Mouse (Mus musculus) c-Kit-positive CD71-positive TER-119-positive erythroid progenitor cells, embryonic 14.5 days (primary cell): Measurements from ENCODE around the gene Slfn9.
"Not testable (repeated sequence)": the region's sequence is repeated elsewhere in the genome, so short reads cannot be mapped to it uniquely, and the experiment has no call there.

ENCODE experiments used
- DNase-seq: peaks from one replicate; pipeline ENCODE4 v3.0.0-alpha.2; 2013; ENCODE audit warnings: low spot score

The Slfn9 gene

GRCm38 (mm10) chr11:82991469-82992166, at the start of gene Slfn9:
Slfn9 (minus strand) TSS chr11:82991830.
- no peak for DNase-seq

DNA sequence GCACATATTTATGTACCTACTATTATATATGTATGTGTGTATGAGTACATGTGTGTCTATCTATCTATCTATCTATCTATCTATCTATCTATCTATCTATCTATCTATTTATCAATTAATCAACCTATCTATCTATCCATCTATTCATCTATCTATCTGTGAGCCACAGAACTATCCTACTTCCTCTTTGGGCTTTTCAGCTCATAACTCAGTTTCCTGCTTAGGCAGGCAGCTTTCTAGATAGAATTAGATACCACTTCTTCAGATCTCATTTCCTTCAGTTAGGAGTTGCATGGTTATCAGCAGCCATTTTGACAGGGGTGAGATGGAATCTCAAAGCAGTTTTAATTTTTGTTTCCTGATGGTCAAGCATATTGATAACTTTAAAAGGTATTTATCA, 49.4 kb upstream of the Slfn9 start:
- no peak for DNase-seq

- DNase-seq = no peak
These were observed 48.7 kb upstream of the Slfn9 start for GRCm38 (mm10) chr11:83040325-83040724.

DNA sequence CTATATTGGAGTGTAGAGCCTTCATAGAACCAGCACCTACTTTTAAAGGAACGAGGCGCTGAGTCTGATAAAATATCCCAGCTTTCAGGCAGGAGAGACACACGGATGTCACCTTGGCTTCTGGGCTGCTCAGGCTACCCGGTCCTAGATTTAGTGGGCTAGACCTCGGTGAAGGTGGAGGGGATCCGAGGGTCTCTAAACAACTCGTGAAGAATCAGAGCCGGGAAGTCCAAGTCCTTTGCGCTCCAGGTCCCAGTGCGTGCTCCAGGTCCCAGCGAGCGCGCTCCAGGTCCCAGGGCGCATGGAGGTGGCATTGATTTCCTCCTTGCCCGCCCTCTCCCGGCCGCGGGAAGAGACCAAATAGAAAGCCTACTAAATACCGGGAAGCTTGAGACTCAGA, 48.2 kb upstream of the Slfn9 start:
- DNase-seq = no peak

- DNase-seq = no peak
These were observed 47.5 kb upstream of the Slfn9 start for GRCm38 (mm10) chr11:83039156-83039555.

GRCm38 (mm10) chr11:83038686-83039085, 47.1 kb upstream of the Slfn9 start:
- not testable (repeated sequence) for DNase-seq

GRCm38 (mm10) chr11:83020621-83021020, 29.0 kb upstream of the Slfn9 start, which contains the start of gene Slfn8:
Slfn8 (minus strand) TSS chr11:83020810.
- DNase-seq = no peak

DNA sequence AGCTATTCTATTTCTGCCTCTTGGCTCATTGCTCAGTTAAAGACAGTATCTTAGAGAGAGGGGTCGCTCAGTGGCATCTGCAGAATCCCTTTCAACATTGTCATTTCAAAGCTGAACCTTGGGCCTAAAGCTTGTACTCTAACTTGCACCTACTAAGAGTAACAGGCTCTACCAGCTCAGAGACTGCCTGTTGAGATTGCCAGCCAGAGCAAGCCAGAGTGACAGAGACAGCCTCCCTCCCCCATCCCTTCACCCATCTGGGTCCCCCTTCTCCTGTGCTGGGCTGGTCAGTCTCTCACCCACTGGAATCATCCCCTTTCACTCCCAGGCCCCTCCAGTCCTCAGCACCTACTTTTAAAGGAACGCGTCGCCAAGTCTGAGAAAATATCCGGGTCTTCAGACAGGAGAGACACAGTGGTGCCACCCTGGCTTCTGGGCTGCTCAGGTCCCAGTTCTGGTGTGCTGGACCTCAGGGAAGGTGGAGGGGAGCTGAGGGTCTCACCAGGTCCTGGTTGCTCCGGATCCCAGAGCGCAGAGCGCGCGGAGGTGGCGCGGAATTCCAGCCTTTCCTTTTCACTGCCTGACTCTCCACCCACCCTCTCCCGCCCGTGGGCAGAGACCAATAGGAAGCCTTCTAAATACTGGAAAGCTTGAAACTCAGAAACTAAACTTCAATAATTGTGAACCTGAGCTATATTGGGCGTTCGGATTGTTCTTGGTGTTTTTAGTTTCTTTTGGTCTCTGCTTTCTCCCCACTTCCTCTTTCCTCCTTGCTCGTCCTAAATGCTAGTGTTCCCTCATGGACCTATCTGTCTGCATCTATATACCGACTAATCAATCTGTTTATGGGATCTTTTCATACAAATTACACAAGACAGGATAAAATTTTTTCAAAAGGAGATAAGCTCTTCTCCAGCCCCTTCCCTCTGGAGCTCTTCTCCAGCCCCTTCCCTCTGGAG, 28.2 kb upstream of the Slfn9 start:
- DNase-seq = not testable (repeated sequence)

- DNase-seq = no peak
These were observed 24.5 kb upstream of the Slfn9 start for GRCm38 (mm10) chr11:83016093-83016492.

- DNase-seq = no peak
These were observed 21.7 kb upstream of the Slfn9 start for GRCm38 (mm10) chr11:83013356-83013755.

GRCm38 (mm10) chr11:82990612-82991385, 831 bp downstream of the Slfn9 start:
- not testable (repeated sequence) for DNase-seq

DNA sequence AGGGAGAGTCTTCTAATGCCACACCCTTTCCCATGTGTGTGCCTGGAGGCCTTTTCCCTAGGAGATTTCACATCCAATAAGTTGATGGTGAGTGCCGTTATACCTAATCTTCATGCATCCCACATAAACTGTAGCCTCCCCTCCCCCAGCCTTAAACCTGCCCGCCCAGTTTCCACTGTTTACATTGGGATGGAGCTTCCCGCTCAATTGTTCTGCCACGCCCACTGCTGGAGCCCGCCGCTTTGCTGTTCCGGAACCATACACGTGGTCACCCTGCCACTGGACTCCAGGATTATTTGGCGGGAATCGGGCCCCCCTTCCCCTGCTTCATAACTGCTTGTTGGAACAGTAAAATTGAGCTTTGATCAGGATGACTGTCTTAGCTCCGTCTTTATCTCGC, 2.3 kb downstream of the Slfn9 start:
- DNase-seq = no peak

GRCm38 (mm10) chr11:82987621-82988020, 4.0 kb downstream of the Slfn9 start:
- no peak for DNase-seq

GRCm38 (mm10) chr11:82983193-82983592, 8.4 kb downstream of the Slfn9 start:
- DNase-seq = no peak

DNA sequence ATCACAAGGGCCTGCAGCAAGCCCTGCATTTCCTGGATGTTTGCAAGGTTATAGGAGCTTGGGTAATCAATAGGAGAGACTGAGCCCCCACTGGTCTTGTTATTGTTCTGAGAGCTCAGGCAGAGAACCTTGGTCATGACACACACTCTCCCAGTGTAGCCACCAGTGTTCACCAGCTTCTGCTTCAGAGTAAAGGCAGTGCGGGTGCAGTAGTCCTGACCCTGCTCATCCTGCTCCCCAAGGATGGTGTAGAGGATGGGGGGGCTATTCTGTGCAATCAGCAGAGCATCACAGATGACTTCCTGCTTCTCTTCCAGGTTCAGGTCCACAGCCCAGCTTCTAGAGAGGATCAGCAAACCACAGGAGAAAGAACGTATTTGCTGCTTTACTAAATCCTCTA, 9.2 kb downstream of the Slfn9 start:
- not testable (repeated sequence) for DNase-seq

- DNase-seq = no peak
These were observed 17.7 kb downstream of the Slfn9 start for GRCm38 (mm10) chr11:82973916-82974315.

DNA sequence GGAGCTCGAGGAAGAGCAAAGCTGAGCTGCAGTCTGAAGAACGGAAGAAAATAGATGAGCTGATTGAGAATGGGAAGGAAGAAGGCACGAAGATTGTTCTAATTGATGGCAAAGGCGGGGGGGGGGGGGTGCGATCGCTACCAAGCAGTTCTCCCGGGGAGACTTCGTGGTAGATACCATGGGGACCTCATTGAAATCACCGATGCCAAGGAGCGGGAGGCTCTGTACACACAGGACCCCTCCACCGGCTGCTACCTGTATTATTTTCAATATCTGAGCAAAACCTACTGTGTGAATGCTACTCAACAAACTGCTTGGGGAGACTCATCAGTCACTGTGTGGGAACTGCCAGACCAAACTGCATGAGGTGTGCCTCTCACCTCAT, 20.0 kb downstream of the Slfn9 start:
- DNase-seq = no peak

DNA sequence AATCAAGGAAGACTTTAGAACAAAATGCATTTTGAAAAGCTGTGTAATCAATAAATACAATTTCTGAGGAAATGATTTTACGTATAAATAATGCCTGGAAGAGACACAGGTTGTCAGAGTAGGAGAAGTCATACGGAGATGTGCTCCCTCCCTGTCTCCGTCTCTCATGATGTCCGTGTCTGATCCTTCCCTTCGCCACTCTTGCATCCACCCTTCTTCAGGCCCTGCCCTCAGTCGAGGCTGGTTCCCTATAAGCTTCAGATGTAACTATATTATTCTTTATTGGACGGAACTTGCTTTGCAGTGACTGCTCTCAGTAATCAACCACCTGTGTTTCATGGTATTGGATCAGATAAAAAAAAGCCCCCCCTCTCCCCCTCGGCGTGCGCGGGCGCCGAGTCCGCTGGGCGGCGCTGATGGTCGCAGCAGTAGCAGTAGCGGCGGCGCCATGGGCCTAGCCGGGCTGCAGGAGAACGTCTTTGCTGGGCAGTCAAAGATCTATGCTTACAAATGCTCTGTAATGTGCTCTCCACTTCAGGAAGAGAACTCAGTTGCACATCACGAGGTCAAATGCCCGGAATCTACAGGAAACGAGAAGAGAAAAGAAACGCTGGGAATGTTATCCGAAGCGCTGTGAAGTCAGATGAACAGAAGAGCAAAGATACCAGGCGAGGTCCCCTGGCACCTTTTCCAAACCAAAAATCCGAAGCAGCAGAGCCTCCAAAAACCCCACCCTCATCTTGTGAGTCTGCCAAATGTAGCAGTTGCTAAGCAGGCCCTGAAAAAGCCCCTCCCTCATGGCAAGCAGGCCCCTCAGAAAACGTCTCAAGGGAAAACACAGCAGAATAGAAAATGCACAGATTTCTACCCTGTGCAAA, 20.7 kb downstream of the Slfn9 start:
- DNase-seq = no peak

GRCm38 (mm10) chr11:82962215-82962614, 29.4 kb downstream of the Slfn9 start:
- DNase-seq = no peak

DNA sequence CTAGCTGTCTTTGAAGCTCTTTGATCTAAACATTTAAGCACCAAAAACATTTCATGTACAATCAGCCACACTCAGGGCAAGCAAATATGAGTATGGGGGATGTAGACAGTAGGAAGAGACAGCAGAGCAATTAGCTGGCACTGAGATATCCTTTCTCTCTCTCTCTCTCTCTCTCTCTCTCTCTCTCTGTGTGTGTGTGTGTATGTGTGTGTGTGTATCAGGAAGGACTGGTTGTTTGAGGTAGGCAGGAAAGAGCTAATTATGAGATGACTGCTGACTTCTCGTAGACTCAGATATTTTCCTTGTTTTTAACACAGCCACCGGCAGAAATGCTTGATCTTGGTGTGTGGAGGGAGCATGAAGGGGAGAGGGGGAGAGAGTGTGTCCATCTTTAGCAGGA, 29.9 kb downstream of the Slfn9 start:
- DNase-seq = no peak

DNA sequence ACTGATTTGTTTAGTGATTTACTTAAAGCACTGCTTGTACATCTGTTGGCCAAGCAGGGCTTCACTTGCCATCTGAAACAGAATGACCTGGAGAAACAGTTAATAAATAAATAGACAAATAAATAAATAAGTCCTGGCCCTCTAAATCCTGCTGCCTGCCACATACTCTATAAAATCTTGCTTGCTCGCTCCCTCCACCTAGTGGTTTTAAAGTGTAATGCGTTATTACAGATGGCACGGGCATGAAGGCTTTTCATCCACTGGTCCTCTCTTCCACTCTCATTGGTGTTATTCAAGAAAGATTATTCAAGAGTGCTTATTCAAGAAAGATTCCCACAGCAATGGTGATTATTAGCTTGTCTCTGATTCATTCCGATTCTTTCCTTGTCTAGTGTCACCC, 32.0 kb downstream of the Slfn9 start:
- DNase-seq = peak; percentile 20
